Mouse (Mus musculus): ENCODE measurements around the gene Slc16a13. TPM values are rescaled to one million over a fixed set of nuclear protein-coding genes. Genes with fewer than 3 reads are reported as not detected.

Slc16a13 gene
- polyA plus RNA-seq, 1 experiment from 2014 or later, result 14.4 TPM

DNA sequence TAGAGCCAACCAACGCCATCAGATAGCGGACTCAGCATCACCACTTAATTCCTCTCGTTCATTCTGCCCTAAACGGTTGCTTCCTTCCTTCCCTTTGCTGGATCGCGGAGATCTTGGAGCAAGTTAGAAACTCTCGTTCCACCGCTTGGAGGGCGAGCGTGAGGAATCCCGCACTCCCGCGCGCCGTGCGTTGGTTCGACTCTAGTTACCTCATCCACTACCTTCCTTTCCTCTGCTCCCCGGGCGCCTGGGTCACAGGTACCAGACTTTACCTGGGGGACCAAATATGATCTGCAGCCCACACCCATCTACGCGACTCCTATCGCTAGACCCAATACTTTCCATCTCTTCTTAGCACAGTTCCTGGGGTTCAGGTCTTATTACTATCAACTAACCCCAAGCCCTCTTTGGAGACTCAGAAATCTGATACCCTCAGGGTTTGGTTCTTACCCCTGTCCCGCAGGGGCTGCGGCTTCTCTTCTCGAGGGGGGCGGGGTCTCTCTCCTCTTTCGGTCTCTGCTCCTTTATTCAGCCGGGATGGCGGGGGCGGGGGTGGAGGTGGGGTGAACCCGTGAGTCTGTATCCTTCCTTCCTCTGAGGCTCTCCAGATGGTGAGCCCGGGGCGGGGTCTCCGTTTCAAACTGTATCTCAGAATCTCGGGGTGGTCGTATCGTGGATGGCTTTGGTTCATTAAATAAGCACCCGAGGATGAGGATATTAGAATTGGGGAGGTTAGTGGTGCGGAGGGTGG is 8.6 kb upstream of the Slc16a13 start, which contains the start of gene Bcl6b:
Bcl6b (minus strand) TSS at position 539 of the 751 bp plus-strand sequence.
- Histone ChIP-seq H3K9ac (peak within 1 kb of the TSS; percentile 8; the same call in 1 of the 2 replicates), H3K9me3 (no peaks in the 10 kb centered on the region), H3K36me3 (replicated peaks) (peaks cover 5% of the 10 kb centered on the region), H3K27me3 (peaks cover 72% of the 10 kb centered on the region), H3K4me3 (replicated peaks) (peak within 1 kb of the TSS; percentile 29), H3K4me1 (peaks cover 49% of the 10 kb centered on the region), H3K27ac (no peak within 1 kb of the TSS; the same call in 1 of the 2 replicates), H3K4me2 (peak within 1 kb of the TSS; percentile 49)
- ATAC-seq (ENCODE audit: low FRiP score), result 0 out of 2 replicates have a peak, but pooled peaks have one; percentile 5
- WGBS, result 3% methylated on average over 39 of the region's 39 CpGs

DNA sequence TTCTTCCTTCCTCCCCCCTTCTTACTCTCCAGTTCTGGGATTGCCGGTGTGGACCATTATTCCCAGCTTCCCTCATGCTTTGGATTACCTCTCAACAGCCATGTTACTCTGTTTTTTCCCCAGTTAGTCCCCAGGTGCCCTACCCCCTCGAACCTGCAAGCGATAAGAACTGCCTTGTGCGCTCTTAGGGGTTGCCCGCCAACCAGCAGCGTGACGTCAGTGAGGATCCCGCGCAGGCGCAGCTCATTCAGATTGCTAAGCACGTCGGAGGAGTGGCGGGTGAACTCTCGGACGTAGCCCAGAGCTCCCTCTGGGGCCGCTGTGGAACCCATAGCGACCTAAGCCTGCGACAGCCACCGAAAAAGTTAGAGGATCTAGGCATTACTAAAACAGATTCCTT is 8.0 kb upstream of the Slc16a13 start:
- H3K4me1 ChIP-seq, result peaks cover 49% of the 10 kb centered on the region
- no peaks in the 10 kb centered on the region for H3K9me3 ChIP-seq
- under 1% methylated on average over 19 of the region's 19 CpGs for WGBS
- peaks cover 78% of the 10 kb centered on the region for H3K27me3 ChIP-seq
- no peak overlapping the region; the same call in 1 of the 2 replicates for H3K27ac ChIP-seq
- ATAC-seq (ENCODE audit: low FRiP score), result peak; percentile 64
- H3K9ac ChIP-seq, result peak overlapping the region; percentile 8; the same call in 1 of the 2 replicates
- no peaks in the 10 kb centered on the region for H3K36me3 ChIP-seq (replicated peaks)
- H3K4me3 ChIP-seq (replicated peaks), result peak overlapping the region; percentile 29
- H3K4me2 ChIP-seq, result peak overlapping the region; percentile 49

DNA sequence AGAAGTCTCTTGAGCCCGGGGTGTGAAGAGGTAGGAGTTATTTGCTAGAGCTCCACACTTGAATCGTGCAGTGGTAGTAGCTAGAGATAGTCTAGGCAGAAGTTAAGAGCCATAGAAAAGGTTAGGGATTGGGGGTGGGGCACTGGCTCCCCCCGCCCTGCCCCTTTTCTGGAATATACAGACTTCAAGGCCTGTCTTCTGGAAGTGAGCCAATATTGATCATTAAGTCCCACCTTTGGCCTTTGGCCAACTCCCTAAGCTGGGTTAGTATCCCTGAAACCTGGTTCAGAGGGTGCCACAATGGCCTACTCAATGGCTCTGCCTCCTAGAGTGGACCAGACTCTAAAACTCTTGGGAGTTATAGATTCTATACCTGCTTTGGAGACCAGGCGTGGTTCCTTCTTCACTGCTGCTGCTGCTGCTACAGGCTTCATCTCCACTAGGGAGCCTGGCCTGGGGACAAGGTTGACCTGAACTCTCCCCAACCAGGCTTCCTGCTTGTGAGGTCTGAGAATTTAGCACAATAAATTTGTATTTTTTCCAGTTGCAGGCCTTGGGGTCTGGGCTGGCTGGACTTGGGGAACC is 6.9 kb upstream of the Slc16a13 start:
- Histone ChIP-seq H3K9me3 (no peaks in the 10 kb centered on the region), H3K27me3 (peaks cover 83% of the 10 kb centered on the region), H3K9ac (no peak overlapping the region), H3K27ac (no peak overlapping the region), H3K36me3 (replicated peaks) (no peaks in the 10 kb centered on the region), H3K4me1 (peaks cover 44% of the 10 kb centered on the region), H3K4me3 (replicated peaks) (no peak overlapping the region), H3K4me2 (no peak overlapping the region)
- ATAC-seq (ENCODE audit: low FRiP score), result no peak
- 79% methylated on average over 4 of the region's 4 CpGs for WGBS

DNA sequence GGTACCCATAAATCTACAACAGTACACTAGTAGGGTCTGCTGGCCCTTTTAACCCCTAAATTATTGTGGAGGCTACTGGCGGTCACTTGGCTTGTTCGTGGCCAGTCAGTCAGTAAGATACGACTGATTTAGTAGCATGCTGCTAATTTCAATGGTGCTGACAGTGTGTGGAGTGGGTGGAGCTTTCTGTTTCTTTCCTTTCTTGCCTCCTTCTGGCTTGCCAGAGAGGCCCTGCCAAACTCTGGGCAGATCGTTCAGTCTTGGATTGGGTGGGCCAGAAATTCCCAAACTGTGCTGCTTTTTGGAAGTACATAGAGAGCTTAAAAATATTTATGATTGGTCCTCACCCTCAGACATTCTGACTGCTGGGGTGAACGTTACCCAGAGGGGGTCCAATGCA is 6.3 kb upstream of the Slc16a13 start:
- Histone ChIP-seq H3K4me1 (peaks cover 41% of the 10 kb centered on the region), H3K9ac (peak overlapping the region; percentile 18; the same call in 1 of the 2 replicates), H3K27me3 (peaks cover 85% of the 10 kb centered on the region), H3K36me3 (replicated peaks) (no peaks in the 10 kb centered on the region), H3K27ac (no peak overlapping the region), H3K4me3 (replicated peaks) (peak overlapping the region; percentile 15; the same call in 1 of the 2 replicates), H3K4me2 (peak overlapping the region; percentile 42), H3K9me3 (no peaks in the 10 kb centered on the region)
- 35% methylated on average over 5 of the region's 5 CpGs for WGBS
- no peak for ATAC-seq (ENCODE audit: low FRiP score)

DNA sequence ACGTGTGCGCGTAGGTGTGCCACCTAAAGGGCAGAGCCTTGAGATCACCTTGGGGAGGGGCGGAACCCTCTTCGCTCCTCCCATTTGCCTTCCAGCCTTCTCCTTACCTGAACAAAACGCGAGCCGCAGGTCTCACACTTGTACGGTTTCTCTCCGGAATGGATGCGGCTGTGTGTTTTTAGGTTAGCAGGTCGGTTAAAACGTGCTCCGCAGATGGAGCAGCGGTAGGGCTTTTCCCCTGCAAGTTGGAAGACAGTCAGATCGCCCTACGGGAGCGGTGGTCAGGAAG is 5.7 kb upstream of the Slc16a13 start:
- Histone ChIP-seq H3K27ac (no peak overlapping the region), H3K4me3 (replicated peaks) (peak overlapping the region; percentile 15)
- no peak for ATAC-seq (ENCODE audit: low FRiP score)

DNA sequence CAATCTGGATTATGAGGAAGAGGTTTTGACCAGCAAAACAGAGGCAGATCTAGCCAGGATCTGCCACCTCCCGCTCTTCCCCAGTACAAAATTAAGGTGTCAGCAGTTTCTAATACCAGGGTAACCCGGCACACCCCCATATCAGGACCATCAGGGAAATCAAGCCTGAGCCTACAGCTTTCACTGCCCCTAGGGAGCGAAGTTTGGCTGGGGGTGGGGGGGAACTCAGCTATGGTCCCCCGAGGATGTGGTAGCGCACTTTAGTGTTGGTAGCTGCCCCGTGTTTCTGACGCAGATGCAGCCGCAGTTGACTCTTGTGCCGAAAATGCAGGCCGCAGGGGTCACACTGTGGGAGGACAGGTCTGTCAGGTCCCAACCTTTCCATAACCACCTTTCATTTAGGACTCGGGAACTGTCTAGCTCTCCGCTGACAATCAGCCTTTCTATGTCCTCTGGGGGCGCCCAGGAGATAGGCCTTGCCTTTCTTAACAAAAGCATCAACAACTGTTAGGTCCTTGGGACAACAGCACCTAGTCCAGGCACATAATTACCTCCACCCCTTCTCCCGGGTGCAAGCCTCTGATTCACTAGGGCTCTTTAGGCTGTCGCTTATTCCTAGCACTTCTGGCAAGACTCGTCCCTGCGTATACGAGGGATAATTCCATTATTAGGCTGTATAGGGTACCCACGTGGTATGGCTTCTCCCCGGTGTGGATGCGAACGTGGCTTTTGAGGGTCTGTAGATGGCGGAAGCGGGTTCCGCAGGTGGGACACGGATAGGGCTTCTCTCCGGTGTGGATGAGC is 5.1 kb upstream of the Slc16a13 start:
- no peaks in the 10 kb centered on the region for H3K9me3 ChIP-seq
- H3K36me3 ChIP-seq (replicated peaks), result no peaks in the 10 kb centered on the region
- ATAC-seq (ENCODE audit: low FRiP score), result no peak
- peak overlapping the region; percentile 18; the same call in 1 of the 2 replicates for H3K9ac ChIP-seq
- peaks cover 51% of the 10 kb centered on the region for H3K4me1 ChIP-seq
- peak overlapping the region; percentile 15; the same call in 1 of the 2 replicates for H3K4me3 ChIP-seq (replicated peaks)
- H3K27me3 ChIP-seq, result peaks cover 80% of the 10 kb centered on the region
- no peak overlapping the region for H3K27ac ChIP-seq
- 17% methylated on average over 27 of the region's 27 CpGs for WGBS
- H3K4me2 ChIP-seq, result peak overlapping the region; percentile 42

More for the DNA sequence above, 5.7 kb upstream of the Slc16a13 start:
- Histone ChIP-seq H3K4me2 (peak overlapping the region; percentile 42), H3K9ac (peak overlapping the region; percentile 18), H3K36me3 (replicated peaks) (no peaks in the 10 kb centered on the region), H3K27me3 (peaks cover 82% of the 10 kb centered on the region), H3K9me3 (no peaks in the 10 kb centered on the region), H3K4me1 (peaks cover 46% of the 10 kb centered on the region)
- 5% methylated on average over 18 of the region's 18 CpGs for WGBS

DNA sequence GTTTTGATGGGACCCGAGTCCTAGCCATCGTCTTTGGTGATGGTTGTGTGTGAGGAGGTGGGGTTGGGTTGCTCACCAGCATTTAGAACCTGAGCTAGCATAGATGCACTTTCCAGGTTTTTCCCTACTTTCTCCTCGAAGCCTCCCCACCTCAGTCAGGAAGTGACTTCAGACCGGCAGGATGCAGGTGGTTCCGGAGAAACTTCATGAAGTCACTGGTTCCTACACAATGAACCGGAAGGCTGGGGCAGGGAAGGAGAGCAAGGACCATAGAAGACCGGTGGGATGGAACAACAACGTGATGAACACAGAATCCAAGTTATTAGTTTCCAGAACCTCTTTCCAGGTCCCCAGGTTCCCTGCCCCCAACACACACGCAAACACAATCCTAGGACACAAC is 2.9 kb upstream of the Slc16a13 start:
- no peak for ATAC-seq (ENCODE audit: low FRiP score)

DNA sequence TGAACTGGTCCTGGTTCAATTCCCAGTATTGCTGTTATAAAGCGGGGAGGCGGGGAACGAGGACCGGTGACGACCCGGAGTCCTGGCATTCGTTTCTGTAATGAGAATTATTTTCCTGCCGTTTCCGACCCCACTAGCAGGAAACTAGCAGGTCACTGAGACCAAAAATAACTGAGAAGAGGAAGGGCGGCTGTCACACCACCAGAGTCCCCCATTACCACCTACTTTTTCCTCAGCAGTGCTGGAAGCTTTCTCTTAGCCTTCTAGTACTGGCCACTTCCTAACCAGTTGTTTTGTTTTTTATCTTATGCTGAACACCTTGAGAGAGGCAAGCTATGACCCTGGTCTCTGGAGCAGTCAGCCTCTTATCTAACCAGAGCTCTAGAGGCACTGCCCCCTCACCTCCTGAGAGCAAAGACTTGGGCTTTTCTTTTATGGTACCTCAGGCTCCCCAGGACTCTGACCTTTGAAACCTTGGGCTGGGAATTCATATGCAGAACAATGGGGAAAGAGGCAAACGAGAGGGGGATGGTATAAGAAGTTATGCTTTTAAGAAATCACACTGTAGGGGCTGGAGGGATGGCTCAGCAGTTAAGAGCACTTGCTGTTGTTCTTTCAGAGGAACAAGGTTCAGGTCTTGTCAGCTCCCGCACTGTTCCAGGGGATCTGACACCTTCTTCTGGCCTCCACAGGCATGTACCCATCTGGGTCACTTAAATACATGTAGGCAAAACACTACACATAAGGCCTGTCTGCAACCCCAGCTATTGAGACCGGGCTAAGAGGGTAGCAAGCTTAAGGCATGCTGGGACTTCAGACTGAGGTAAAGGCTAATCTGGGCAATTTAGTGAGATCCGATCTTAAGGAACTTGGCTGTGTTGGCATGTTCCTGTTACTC is 988 bp upstream of the Slc16a13 start:
- peaks cover 45% of the 10 kb centered on the region for H3K4me1 ChIP-seq
- H3K4me3 ChIP-seq (replicated peaks), result peak overlapping the region; percentile 57
- WGBS, result 9% methylated on average over 14 of the region's 14 CpGs
- H3K9me3 ChIP-seq, result no peaks in the 10 kb centered on the region
- H3K9ac ChIP-seq, result peak overlapping the region; percentile 77
- H3K4me2 ChIP-seq, result peak overlapping the region; percentile 91
- no peak for ATAC-seq (ENCODE audit: low FRiP score)
- H3K27me3 ChIP-seq, result peaks cover 52% of the 10 kb centered on the region
- peak overlapping the region; percentile 82; the same call in 1 of the 2 replicates for H3K27ac ChIP-seq
- peaks cover 13% of the 10 kb centered on the region for H3K36me3 ChIP-seq (replicated peaks)

More for the DNA sequence above, 2.9 kb upstream of the Slc16a13 start:
- no peak overlapping the region for H3K9ac ChIP-seq
- H3K4me1 ChIP-seq, result peaks cover 48% of the 10 kb centered on the region
- 90% methylated on average over 9 of the region's 9 CpGs for WGBS
- no peak overlapping the region for H3K4me3 ChIP-seq (replicated peaks)
- H3K27me3 ChIP-seq, result peaks cover 60% of the 10 kb centered on the region
- no peaks in the 10 kb centered on the region for H3K36me3 ChIP-seq (replicated peaks)
- no peak overlapping the region for H3K4me2 ChIP-seq
- H3K9me3 ChIP-seq, result no peaks in the 10 kb centered on the region
- H3K27ac ChIP-seq, result no peak overlapping the region

DNA sequence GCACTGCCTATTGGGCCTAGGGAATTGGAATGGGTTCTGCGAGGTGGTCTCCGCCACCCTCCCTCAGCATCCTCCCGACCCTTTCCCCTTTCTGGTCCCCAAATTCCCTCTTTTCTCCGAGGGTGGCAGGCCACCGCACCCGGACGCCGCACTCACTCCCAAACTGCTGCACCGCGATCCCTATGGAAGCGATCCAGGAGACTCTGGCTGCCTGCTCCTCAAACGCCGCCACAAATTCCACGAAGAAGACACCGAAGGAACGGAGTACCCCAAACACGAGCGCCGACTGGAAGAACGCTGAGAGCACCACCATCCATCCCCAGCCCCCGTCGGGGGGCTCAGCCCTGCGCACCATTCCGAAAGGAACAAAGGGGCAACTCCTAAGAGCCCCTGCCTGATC is 541 bp downstream of the Slc16a13 start:
- peak overlapping the region; percentile 91 for H3K4me2 ChIP-seq
- H3K27ac ChIP-seq, result peak overlapping the region; percentile 91
- 1% methylated on average over 24 of the region's 24 CpGs for WGBS
- no peaks in the 10 kb centered on the region for H3K9me3 ChIP-seq
- H3K36me3 ChIP-seq (replicated peaks), result peaks cover 15% of the 10 kb centered on the region
- peaks cover 34% of the 10 kb centered on the region for H3K4me1 ChIP-seq
- peaks cover 52% of the 10 kb centered on the region for H3K27me3 ChIP-seq
- no peak for ATAC-seq (ENCODE audit: low FRiP score)
- peak overlapping the region; percentile 77 for H3K9ac ChIP-seq
- H3K4me3 ChIP-seq (replicated peaks), result peak overlapping the region; percentile 57

DNA sequence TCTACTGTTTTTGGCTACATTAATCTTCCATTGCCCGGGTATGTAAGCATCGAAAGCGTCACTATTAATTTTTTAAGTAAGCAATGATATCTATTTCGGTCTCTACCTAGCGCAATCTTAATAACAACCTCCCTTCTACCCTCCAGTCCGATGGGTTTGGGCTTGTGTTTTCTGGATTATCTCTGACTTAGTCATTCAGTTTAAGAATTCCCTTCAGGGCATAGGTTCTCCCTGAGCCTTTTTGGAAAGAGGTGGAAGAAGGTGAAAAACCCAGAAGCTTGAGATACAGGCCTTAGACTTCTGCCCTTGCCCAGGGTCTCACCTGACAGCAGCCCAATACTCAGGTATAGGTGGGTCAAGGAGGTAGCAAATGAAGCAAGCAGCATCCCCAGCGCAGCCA is 991 bp downstream of the Slc16a13 start:
- H3K27ac ChIP-seq, result peak overlapping the region; percentile 91
- H3K4me2 ChIP-seq, result peak overlapping the region; percentile 91
- peaks cover 15% of the 10 kb centered on the region for H3K36me3 ChIP-seq (replicated peaks)
- peak overlapping the region; percentile 57 for H3K4me3 ChIP-seq (replicated peaks)
- no peak for ATAC-seq (ENCODE audit: low FRiP score)
- H3K9ac ChIP-seq, result peak overlapping the region; percentile 77
- peaks cover 37% of the 10 kb centered on the region for H3K4me1 ChIP-seq
- 57% methylated on average over 7 of the region's 7 CpGs for WGBS
- H3K9me3 ChIP-seq, result no peaks in the 10 kb centered on the region
- H3K27me3 ChIP-seq, result peaks cover 52% of the 10 kb centered on the region

DNA sequence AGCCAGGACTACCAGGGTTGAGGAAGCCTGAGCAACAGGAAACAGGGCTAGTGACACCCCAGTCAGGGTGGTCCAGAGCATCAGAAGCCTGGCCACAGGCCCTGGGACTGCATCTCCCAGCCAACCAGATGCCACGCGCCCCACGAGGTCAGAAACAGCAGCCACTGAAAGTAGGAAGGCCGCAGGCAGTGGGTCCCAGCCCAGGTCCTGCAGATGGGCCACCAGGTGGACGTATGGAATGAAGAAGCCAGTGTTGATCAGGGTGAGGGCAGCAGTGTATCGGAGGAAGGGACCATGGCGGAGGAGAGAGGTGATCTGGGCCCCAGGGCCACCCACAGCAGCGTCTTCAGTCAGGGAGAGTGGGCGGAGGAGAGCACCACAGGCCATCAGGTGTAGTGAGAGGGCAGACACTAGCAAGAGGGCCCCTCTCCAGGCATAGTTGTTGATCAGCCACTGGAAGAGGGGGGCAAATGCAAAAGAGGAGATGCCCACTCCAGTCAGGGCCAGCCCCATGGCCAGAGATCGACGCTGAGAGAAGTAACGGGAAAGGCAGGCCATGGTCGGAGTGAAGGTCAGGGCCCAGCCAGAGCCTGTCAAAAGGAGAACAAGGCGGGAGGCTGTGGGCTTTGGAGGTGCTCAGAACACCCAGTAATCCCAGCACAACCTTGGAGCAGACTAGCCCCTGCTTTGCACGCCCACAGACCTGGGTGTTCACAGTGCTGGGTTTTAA is 2.0 kb downstream of the Slc16a13 start:
- Histone ChIP-seq H3K4me2 (peak overlapping the region; percentile 91), H3K36me3 (replicated peaks) (peaks cover 15% of the 10 kb centered on the region), H3K9me3 (no peaks in the 10 kb centered on the region), H3K27me3 (peaks cover 52% of the 10 kb centered on the region), H3K9ac (no peak overlapping the region), H3K27ac (no peak overlapping the region), H3K4me3 (replicated peaks) (peak overlapping the region; percentile 8; the same call in 1 of the 2 replicates), H3K4me1 (peaks cover 46% of the 10 kb centered on the region)
- no peak for ATAC-seq (ENCODE audit: low FRiP score)
- 92% methylated on average over 15 of the region's 15 CpGs for WGBS
